ENCODE assay signal across 23 mouse cellular contexts in the genomic region with DNA sequence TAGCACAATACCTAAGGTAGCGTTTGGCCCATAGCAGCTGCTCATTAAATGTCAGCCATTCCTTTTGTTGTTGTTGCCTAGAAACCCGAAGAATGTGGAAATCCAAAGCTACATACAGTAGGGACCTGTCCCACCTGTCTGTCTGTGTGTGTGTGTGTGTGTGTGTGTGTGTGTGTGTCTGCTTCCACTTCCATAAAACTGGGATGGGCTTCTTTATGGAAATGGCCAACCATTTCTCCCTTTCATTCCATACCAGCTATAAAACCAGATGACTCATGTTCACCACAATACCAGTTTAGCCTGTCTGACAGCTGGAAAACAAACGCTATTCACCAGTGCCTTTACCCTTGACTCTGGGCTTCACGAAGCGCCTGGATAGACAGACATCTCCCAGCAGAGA.
A peak's percentile ranks its signal among the peaks of the same experiment; 100 is the strongest.
DNase-seq lines count a peak whose midpoint lies in the region; ATAC-seq and TF ChIP-seq lines count a peak whose summit lies in the region.
"Had no signal": no experiment of that assay in that cellular context is flagged by ENCODE, and none has a peak within 500 bp of the region (broad histone marks: within the 10 kb centered on the region; RNA-seq: fewer than 3 reads in every experiment).

No protein-coding gene starts in this region.

- no peaks in the 10 kb centered on the region for H3K27me3 ChIP-seq in cerebellum, adult 2 months (ENCODE audit: control insufficient read depth, insufficient read depth, low read length)
- H3K27me3 ChIP-seq: embryonic facial prominence, embryonic 13.5 days; hindbrain, embryonic 15.5 days; liver, embryonic 13.5 days; midbrain, embryonic 12.5 days had no signal

- no peak overlapping the region for H3K27ac ChIP-seq in cerebellum, adult 2 months (ENCODE audit: insufficient read depth, low read length)
- H3K27ac ChIP-seq: embryonic facial prominence, embryonic 13.5 days; hindbrain, embryonic 15.5 days; limb, embryonic 12.5 days; liver, embryonic 13.5 days; midbrain, embryonic 12.5 days had no signal

- 32% methylated on average over 5 of the region's 5 CpGs for WGBS in large intestine, adult 2 months
- 82% methylated on average over 5 of the region's 5 CpGs for WGBS in cerebellum, adult 2 months

- H3K4me3 ChIP-seq in cerebellum, adult 2 months (replicated peaks; ENCODE audit: insufficient read depth, low read depth, low read length), result no peak overlapping the region
- H3K4me3 ChIP-seq: embryonic facial prominence, embryonic 13.5 days; hindbrain, embryonic 15.5 days; limb, embryonic 12.5 days; liver, embryonic 13.5 days; midbrain, embryonic 12.5 days had no signal

- H3K4me1 ChIP-seq in cerebellum, adult 2 months (ENCODE audit: control insufficient read depth, insufficient read depth, low read length), result no peaks in the 10 kb centered on the region
- H3K4me1 ChIP-seq: hindbrain, embryonic 15.5 days; liver, embryonic 13.5 days; midbrain, embryonic 12.5 days had no signal

- no peak for TF ChIP-seq CTCF in cerebellum, adult 2 months (IDR thresholded peaks at IDR 0.05; ENCODE audit: borderline replicate concordance, insufficient read depth, low read depth, low read length)

- ATAC-seq in cerebellum, adult (ENCODE audit: insufficient number of reproducible peaks, low FRiP score, low TSS enrichment), result no peak
- ATAC-seq: forebrain, embryonic 14.5 days had no signal

- TF ChIP-seq POLR2A in cerebellum, adult 2 months (IDR thresholded peaks at IDR 0.05; ENCODE audit: borderline replicate concordance, insufficient read depth, low read length), result no peak

- DNase-seq in urinary bladder, postnatal 25 days (ENCODE audit: low spot score), result peak; percentile 30
- no peak for DNase-seq in urinary bladder, postnatal 10 days (ENCODE audit: low spot score)
- DNase-seq in fat pad, adult 2 months (ENCODE audit: extremely low read depth, low read depth, low spot score), result peak; percentile 19
- DNase-seq in large intestine, adult 2 months (ENCODE audit: low read depth, low spot score), result peak; percentile 97
- DNase-seq in cerebellum, adult 2 months, result no peak
- DNase-seq in adrenal gland, postnatal 4 days (ENCODE audit: low spot score in 2 of 2), result no peak
- DNase-seq: adrenal gland, postnatal 14 days; cerebellum, adult 11 months; cerebellum, postnatal 14 days; kidney, adult 11 months; kidney, postnatal 10 days; layer of hippocampus, postnatal 36 days; liver, embryonic 13.5 days; lung, adult 2 months; lung, postnatal 14 days; right cerebral cortex, postnatal 14 days; thymus, postnatal 14 days had no signal

Comparison
In these comparisons a context has a peak if more than half of its experiments do, and no peak if none do; other contexts are left out.
1. DNase-seq: peak in urinary bladder, postnatal 25 days (single experiment), fat pad, adult 2 months (single experiment) and large intestine, adult 2 months (single experiment); none in urinary bladder, postnatal 10 days (single experiment), cerebellum, adult 2 months (0 of 2) and adrenal gland, postnatal 4 days (0 of 2).